Mouse (Mus musculus) C2C12 (cell line): ENCODE measurements at regions not wholly inside any gene's neighbourhood (a gene's known extent, or its start where the extent isn't known, plus 50 kb on each side); places are given as distances from the start of the nearest gene placed in this dataset.

Experiments used
- CTCF ChIP-seq: IDR thresholded peaks from one replicate; pipeline ENCODE4 v1.5.1; 2011; ENCODE audit not compliant: control insufficient read depth, insufficient read depth, insufficient read length
- MAX ChIP-seq: IDR thresholded peaks from one replicate; pipeline ENCODE4 v1.6.1; 2011; ENCODE audit warnings: mild to moderate bottlenecking, control low read depth
- MYOG ChIP-seq: IDR thresholded peaks from one replicate; pipeline ENCODE4 v1.6.1; 2011; ENCODE audit not compliant: control insufficient read depth, insufficient read length; ENCODE audit errors: extremely low read depth
- USF1 ChIP-seq: IDR thresholded peaks from one replicate; pipeline ENCODE4 v1.6.1; 2011; ENCODE audit warnings: low read depth, mild to moderate bottlenecking, control low read depth, moderate library complexity

GRCm38 (mm10) chr17:10086558-10086957 lies 233.1 kb downstream of the Qk start:
- TF ChIP-seq CTCF (no peak), MAX (no peak), MYOG (no peak), USF1 (no peak)
